Mouse (Mus musculus) MEL (cell line): ENCODE data around the gene Sik3.

Experiments
- CHD2 ChIP-seq: IDR thresholded peaks from 2 replicates; pipeline ENCODE4 v1.6.1; 2011; ENCODE audit warnings: low read length, improper control_type of control experiment
- CTCF ChIP-seq, 3 experiments: IDR thresholded peaks in 2 of 3; conservative IDR thresholded peaks in 1 of 3; 2 replicates each; pipeline ENCODE4 v1.5.1; 2011 to 2012; ENCODE audit warnings: low read length in 3 of 3, low read depth in 2 of 3, mild to moderate bottlenecking in 2 of 3, improper control_type of control experiment in 1 of 3, inconsistent platforms in 1 of 3, mixed read lengths in 1 of 3, moderate library complexity in 1 of 3; ENCODE audit not compliant: control insufficient read depth in 1 of 3, insufficient read depth in 1 of 3, poor library complexity in 1 of 3, severe bottlenecking in 1 of 3
- ELF1 ChIP-seq: IDR thresholded peaks from 2 replicates; pipeline ENCODE4 v1.6.1; 2014; ENCODE audit warnings: low read depth, mild to moderate bottlenecking, inconsistent platforms, low read length, improper control_type of control experiment, moderate library complexity
- EP300 ChIP-seq, 2 experiments: IDR thresholded peaks; 2 replicates each; pipeline ENCODE4 v1.6.1; 2011; ENCODE audit warnings: improper control_type of control experiment in 2 of 2, low read length in 2 of 2, low read depth in 1 of 2, mild to moderate bottlenecking in 1 of 2
- HCFC1 ChIP-seq: IDR thresholded peaks from 2 replicates; pipeline ENCODE4 v1.6.1; 2012; ENCODE audit warnings: low read depth, mild to moderate bottlenecking, inconsistent platforms, low read length, improper control_type of control experiment, moderate library complexity
- KAT2A ChIP-seq: conservative IDR thresholded peaks from 2 replicates; pipeline ENCODE4 v1.6.1; 2012; ENCODE audit warnings: low read depth, low read length, improper control_type of control experiment, inconsistent platforms
- MAFK ChIP-seq: IDR thresholded peaks from 2 replicates; pipeline ENCODE4 v1.6.1; 2011; ENCODE audit warnings: low read depth, mild to moderate bottlenecking, low read length, improper control_type of control experiment, borderline replicate concordance
- MYB ChIP-seq: IDR thresholded peaks from 2 replicates; pipeline ENCODE4 v1.6.1; 2011; ENCODE audit warnings: mild to moderate bottlenecking, low read depth, low read length, improper control_type of control experiment
- POLR2A ChIP-seq, 2 experiments: IDR thresholded peaks; 2 replicates each; pipeline ENCODE4 v1.6.1; 2011 to 2012; ENCODE audit warnings: low read length in 2 of 2, mild to moderate bottlenecking in 2 of 2, control low read depth in 1 of 2, improper control_type of control experiment in 1 of 2, low read depth in 1 of 2, moderate library complexity in 1 of 2; ENCODE audit not compliant: control insufficient read depth in 1 of 2, insufficient read depth in 1 of 2, poor library complexity in 1 of 2
- TAL1 ChIP-seq: IDR thresholded peaks from 2 replicates; pipeline ENCODE4 v1.6.1; 2012; ENCODE audit warnings: mild to moderate bottlenecking, inconsistent platforms, low read length, moderate library complexity, mixed read lengths
- TBP ChIP-seq: IDR thresholded peaks from 2 replicates; pipeline ENCODE4 v1.8.0; 2011; ENCODE audit warnings: low read depth, low read length, improper control_type of control experiment
- USF1 ChIP-seq: IDR thresholded peaks from 2 replicates; pipeline ENCODE4 v1.6.1; 2014; ENCODE audit warnings: low read depth, mild to moderate bottlenecking, inconsistent platforms, low read length, improper control_type of control experiment, moderate library complexity
- ZC3H11A ChIP-seq: IDR thresholded peaks from 2 replicates; pipeline ENCODE4 v1.6.1; 2012; ENCODE audit warnings: low read depth, mild to moderate bottlenecking, inconsistent platforms, low read length, improper control_type of control experiment
- ZNF384 ChIP-seq: IDR thresholded peaks from 2 replicates; pipeline ENCODE4 v1.6.1; 2012; ENCODE audit warnings: low read depth, mild to moderate bottlenecking, inconsistent platforms, low read length, improper control_type of control experiment

DNA sequence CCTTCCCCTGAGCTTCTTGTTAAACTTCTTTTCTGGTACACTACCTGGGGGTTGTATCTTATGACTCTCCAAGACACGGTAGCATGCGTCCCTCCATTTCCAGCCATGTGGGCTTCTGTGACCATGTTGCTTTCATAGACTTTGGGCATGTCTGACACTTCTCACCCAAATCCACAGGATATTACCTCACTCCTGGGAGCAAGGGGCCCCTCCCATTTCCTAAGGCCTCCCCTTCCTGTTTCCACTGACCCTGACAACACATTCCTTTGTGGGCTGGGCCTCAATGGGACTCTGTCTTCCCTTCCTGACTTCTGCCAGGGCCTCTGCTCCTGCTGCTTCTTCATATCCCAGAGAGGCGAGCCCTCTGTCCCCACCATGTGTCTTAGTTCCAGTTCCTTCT, 244.9 kb downstream of the Sik3 start:
- TF ChIP-seq CTCF (IDR thresholded peaks at IDR 0.05 in 2 of 3, conservative IDR thresholded peaks at IDR 0.05 in 1 of 3; ENCODE audit: control insufficient read depth in 1 of 3, insufficient read depth in 1 of 3, low read depth in 2 of 3, low read length in 3 of 3, poor library complexity in 1 of 3, severe bottlenecking in 1 of 3) = no peak
- TF ChIP-seq CHD2 = no peak
- no peak for TF ChIP-seq TAL1
- no peak for TF ChIP-seq ZC3H11A
- no peak for TF ChIP-seq POLR2A (IDR thresholded peaks at IDR 0.05; ENCODE audit: control insufficient read depth in 1 of 2, insufficient read depth in 1 of 2, low read depth in 1 of 2, low read length in 2 of 2, poor library complexity in 1 of 2)
- TF ChIP-seq MAFK = no peak
- no peak for TF ChIP-seq TBP
- TF ChIP-seq HCFC1 = no peak
- no peak for TF ChIP-seq KAT2A
- no peak for TF ChIP-seq ZNF384
- no peak for TF ChIP-seq USF1
- TF ChIP-seq ELF1 = no peak
- no peak for TF ChIP-seq EP300 (IDR thresholded peaks at IDR 0.05; ENCODE audit: low read depth in 1 of 2, low read length in 2 of 2)
- TF ChIP-seq MYB = no peak
